Mouse (Mus musculus): ENCODE measurements around the gene Dip2a.

Dip2a gene

DNA sequence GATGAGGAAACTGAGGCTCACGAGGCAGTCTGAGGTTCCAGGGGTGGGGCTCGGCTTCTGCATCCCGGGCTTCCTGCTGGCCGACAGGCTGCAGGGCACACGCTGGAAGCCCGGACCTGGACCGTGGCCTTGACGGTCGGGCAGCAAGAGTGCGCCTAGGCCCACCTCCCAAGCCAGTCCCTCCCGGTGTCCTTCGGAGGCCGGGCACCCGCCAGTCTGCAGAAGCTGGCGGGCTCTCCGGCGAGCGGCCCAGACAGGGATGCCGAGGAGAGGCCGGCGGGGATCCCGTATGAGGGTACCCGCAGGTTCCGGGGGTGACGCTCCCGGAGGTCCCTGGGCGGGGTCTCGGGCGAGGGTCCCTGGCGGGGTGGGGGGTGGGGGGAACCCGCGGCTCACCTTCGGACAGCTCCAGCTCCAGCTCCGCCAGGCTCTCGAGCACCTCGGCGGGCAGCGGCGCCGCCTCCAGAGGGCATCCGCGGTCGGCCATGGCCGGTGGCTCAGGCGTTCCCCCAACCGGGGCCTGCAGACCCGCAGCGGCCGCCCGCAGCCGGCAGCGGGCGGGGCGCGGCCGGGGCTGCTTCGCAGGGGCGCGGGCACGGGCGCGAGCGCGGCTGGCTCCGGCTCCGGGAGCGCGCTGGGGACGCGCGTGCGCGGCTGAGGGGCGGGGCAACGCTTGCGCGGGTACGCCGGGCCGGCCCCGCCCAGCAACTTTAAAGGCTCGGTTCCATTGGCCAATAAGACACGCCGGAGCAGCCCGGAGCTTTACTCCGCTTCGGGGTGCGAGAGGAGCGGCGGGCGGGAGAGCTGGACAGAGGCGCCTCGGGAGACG is at the start of gene Dip2a:
Dip2a (minus strand) TSS at position 581 of the 829 bp plus-strand sequence.
- peak; percentile 97 to 99 for DNase-seq

DNA sequence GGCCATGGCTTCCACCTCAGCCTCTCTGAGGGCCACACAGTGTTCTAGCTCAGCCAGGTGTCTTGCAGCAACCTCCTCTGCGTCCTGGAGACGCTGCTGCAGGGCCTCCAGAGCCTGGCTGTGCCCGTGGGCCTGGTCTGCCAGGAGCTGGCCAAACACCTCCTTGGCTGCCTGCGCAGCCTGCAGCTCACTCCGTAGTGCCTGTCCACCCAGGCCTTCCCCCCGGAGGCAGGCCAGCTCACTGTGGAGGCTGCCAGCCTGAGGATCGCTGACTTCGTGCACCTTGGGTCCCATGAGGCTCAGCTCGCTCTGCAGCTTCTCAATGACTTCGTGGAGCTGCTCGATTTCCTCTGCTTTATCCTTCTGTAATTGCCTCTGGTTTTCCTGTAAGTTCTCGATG is 47.5 kb upstream of the Dip2a start:
- DNase-seq, result no peak

DNA sequence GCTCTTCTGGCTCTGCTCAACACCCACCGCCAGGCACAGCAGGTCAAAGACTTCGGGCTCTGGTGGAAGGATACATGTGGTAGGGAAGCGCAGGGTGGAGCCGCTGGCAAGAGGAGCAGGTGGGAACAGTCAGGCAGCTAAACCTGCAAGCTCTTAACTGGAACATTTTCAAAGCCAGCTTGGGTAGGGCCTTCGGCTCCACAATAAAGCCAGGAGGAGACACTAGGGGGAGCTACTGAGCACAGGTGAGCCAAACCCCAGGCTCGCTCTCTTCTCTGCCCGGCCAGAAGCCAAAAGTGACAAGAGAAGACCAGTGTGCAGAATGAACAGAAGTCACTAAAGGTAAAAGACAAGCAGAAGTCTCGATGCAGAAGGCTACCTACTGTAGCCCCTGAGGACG is 46.7 kb upstream of the Dip2a start:
- peak; percentile 33 to 66 for DNase-seq

DNA sequence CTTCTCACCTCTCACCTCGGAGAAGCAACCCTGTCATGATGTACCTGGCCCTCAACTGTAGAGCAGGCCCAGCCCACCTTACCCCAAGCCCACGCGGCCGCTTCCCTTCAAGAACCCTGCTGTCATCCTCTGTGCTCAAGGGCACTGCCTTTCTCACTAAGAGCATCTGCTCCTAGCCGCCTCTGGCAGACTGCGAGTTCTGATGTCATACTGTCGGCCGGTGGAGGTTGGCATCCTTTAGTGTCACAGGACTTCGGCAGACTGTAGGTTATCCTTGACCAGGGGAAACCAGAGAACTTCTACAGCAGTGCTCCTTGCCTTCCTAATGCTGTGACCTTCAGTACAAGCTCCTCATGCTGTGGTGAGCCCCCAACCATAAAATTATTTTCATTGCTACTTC is 46.1 kb upstream of the Dip2a start:
- no peak for DNase-seq

DNA sequence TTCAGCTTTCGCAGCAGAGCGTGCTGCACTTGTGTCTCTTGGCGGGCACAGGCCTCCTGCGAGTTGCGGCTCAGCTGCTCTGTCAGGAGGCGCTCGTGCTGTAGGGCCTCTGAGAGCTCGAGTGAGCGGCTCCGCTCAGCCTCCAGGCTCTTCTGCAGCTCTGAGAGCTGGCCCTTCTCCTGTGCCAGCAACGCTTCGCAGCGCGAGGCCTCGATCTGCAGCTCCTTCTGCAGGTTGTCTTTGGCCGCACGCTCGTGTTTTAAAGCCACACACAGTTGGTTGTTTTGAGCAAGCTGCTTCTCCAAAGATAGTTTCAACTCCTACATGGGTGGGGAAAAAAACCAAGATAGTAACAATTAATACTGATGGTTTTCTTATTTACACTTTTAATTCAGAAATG is 29.9 kb upstream of the Dip2a start:
- no peak for DNase-seq

DNA sequence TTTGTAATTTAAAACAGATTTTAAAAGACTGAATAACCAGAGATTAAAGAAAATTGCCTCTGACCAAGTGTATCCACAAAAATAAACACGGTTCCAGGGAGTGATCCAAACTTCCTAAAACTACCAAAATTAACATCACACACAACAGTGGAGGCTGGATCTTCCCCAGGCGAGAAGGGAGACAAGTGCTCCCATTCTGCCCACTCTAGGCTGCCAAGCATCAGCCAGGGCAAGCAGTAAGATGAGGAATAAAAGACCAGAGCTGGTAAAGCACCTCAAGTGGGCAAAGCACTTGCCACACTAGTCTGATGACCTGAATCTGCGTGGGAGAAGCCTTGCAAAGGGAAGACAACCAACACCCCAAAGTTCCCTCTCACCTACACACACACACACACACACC is 26.6 kb upstream of the Dip2a start:
- DNase-seq, result no peak

DNA sequence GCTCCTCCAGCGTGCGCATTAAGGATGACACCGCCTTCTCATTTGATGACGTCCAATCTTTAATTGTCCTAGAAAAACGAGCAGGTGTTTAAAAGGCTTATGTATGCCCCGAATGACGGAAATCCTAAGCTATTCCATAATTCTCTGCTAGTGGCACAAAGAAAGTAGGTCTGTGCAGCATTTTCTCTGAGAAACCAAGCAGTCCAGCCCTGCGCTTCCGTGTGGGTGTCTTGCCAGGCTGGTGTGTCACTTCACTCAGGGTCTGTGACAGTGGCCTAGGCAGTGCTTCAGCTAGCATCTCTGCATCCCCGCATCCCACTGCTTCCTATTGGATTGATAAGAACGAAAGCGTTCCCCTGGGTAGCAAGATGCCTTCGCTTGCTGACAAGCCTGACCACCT is 23.7 kb upstream of the Dip2a start:
- no peak for DNase-seq

DNA sequence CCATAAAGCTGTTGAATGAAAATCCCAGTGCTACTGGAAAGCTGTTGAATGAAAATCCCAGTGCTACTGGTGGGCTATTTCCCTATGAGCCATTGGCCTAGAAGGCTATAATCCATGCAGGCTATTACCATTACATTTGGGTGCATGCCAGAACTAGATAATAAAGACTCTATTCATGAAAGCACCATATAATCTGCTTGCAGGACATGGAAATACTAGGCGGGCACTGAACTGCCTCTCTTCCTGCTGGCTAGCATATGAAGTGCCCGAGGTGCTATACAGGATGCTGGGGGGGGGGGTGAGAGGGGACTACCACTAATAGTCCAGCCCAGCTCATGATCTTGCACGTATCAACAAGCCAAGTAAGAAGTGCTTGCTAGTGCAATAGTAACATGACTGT is 18.1 kb upstream of the Dip2a start:
- no peak for DNase-seq

DNA sequence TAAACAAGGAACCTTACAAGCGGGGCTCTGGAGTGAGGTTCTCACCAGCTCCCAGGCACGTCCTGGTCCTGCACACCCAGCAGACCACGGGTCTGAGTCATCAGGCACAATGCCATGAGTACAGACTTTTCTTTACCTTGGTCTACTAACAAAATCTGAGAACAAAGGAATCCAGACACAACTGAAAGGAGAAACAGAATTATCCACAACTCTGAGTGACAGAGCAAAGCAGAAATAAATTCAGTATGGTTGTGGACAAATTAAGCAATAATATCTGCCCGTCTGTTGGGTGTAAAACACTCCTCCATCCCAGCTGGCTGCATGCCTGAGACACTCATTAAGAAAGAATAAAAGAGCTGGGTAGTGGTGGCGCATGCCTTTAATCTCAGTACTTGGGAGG is 13.4 kb upstream of the Dip2a start:
- no peak for DNase-seq

DNA sequence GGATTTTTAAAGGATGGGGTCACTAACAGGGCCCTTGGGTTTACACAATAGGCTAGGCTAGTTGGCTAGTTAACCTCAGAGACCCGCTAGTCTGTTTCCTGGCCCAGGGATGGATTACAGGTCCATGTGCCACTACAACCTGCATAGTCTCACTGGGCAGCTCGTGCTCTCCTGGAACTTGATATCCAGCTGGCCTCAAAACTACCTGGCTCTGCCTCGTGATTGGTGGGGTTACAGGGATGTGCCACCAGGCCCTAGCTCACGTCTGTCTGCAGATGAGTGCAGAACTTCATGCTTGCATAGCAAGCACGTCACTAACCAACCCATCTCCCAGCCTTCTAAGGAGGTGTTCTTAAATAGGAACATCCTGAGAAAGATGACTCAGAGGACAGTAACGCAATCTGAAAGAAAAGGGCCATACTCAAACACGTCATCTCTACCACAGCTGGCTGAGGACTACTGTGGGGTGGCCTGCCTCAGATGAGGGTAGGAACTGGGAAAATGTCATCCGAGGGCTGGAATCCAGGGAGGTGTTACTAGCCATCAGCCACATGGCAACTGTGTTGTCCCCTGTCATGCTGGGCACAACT is 12.3 kb upstream of the Dip2a start:
- no peak for DNase-seq

DNA sequence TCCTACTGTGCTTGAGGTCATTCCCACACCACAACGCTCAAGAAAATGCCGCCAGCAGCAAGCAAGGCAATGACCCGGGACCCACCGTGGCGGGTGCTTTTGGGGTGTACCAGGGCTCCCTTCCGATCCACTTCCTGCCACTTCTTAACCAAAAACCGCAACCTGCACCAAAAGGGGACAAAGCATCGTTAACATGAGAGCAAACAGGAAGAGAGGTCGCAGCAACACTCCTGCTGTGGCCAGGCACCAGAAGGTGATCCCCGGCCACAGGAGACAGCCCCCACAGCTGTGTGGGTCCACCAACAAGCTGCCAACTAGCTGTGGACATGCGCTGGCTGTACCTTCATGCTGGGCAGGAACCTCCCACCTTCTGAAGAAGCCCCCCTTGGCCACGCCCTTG is 9.9 kb upstream of the Dip2a start:
- no peak for DNase-seq

DNA sequence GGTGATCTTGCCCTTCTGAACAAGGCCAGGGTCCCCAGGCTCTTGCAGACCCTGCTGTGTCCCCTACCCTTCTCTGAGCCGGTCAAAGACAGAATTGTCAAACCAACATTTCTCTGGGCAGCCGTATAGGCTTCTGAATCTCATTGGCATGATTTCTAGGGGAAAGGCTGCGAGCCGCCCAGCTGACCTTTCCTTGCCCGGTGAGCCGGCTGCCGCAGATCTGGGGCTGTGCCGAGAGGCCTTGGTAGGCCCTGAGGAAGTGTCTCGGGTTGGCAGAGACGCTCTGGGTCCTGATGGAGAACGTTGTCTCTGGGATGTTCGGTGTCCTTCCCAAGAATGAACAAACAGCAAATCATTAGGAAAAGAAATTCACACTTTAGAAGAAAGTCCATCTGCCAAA is 8.9 kb upstream of the Dip2a start:
- no peak for DNase-seq

DNA sequence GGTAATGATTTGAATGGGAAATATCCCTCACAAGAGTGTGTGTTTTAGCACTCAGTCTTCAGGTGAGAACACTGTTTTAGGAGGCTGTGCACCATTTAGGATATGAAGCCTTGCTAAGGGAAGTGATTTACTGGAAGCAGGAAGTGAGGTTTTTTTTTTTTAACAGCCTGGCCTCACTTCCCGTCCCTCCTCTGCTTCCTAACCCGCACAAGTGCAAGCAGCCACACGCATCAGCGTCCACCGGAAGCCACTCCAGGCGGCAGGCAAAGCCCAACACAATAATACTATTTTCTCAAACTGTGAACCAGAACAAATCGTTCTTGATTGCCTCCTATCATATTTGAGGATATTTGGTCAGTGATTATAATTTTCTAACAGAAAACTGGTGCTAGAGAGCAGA is 6.9 kb upstream of the Dip2a start:
- DNase-seq, result no peak

DNA sequence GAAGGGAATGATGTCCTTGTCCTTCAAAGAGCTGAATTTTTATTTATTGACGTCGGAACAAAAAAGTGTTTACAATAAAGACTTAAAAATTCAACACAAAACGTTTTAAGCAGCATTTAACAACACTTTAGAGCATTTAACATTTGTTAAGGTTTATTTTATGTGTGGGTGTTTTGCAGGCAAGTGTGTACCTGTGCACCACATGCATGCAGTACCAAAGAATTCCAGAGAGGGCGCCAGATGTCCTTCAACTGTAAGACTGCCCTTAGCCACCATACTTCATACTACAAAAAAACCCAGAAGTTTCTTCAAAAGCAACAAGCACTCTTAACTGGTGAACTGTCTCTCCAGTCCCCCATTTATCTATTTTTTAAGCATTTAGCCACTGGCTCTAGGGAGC is 1.5 kb upstream of the Dip2a start:
- peak; percentile 69 to 85 for DNase-seq

DNA sequence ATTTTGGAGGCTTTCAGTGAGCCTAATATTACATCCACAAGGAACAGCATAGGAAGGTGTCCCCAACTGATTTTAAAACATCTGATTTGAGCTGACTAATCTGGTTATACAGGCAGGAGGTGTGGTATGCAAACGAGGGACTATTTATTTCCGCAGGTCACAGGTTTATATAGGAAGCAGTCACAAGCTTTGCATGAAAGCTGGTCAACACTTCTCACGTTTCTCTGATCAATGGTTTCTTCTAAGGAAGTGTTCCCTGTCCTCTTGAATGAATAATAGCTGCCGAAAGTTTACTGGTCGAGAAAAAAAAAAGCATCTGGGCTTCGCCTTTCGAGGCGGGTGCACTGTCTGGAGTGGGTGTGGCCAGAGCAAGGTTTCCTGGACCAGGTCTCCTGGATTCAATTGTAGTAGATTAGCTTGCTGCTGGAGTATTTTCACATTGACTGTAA is 976 bp upstream of the Dip2a start:
- peak in 1 of 2 experiments; percentile 12 for DNase-seq

DNA sequence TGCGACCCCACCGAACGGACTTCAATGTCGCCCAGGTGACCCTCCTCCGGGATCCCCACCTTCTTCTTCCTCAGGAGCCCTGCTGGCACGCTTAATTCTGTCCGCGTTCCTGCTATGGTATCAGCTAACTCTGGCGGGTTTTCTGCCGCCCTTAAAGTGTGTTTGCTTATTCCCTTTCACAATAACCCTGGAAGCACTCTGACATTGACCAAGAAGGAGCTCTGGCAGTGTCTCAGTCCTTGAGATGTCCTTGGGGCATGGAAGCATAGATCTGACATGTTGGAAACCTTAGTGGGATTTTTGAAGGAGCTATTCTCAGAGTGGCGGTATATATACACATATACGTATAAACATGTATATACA is 430 bp upstream of the Dip2a start:
- DNase-seq, result no peak

DNA sequence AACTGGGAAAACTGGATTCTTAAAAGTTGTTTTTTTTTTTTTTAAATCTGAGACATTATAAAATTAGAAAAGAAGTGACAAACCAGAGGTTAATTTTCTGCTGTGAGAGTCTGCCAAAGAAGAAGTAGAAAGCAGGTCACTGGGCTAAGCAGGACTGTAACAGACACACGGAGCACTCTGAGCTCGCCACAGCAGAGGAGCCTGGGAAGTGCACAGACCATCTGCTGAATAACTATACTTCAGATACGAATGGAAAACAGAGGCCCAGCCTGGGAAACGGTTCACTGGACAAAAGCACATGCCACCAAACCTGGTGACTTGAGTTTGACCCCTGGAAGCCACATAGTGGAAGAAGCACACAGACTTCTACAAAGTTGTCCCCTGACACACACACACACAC is 10.7 kb downstream of the Dip2a start:
- DNase-seq, result peak; percentile 21 to 40

DNA sequence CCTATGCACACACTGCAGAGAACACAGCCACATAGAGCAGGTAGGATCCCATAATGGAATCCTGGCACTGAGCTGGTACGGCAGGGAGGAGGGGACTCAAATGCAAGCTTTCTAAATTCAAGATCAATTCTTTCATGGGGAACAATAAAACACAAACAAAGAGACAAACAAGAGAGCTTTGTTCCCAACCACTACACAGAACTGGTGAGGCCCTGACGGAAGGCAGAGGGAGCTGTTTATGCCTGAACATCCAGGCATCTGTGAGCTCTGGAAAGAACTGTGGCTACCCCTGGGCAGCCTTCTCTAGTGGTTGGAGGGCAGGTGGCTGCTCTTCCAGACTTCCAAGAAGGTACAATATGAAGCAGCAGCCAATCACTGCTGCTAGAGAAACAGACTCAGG is 13.1 kb downstream of the Dip2a start:
- DNase-seq, result no peak

DNA sequence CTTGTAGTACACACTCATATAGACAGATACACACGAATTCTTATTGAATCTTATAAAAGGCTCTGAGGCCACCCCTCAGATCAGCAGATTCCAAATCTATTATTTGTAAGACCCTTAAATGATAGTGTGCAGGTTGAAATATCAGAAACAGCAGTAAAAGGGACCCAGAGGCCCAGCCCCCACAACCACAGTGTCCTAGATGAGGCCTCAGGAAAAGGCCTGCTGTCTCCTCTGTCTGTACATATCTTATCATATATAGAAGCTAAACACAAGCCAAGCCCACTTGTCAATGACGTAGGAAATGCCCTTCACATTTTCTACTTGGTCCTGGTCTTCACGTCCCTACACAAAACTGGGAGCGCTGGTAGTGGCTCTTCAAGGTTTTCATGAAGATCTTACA is 16.0 kb downstream of the Dip2a start:
- no peak for DNase-seq

DNA sequence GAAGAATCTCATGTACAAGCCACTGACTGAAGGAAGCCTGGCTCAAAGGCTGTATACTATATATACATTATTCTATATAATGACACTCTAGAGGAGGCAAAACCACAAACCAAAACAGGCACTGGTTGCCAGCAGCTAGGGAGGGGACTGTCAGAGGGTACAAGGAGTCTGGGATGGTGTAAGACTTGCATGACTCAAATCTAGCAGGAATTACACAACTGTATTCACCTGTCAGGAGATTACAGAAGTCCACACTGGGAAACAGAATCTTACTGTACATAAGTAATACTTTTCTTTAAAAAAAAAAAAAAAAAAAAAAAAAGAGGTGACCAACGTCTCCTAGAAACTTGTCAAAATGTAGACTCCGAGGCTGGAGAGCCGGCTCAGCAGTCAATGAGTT is 16.5 kb downstream of the Dip2a start:
- no peak for DNase-seq

DNA sequence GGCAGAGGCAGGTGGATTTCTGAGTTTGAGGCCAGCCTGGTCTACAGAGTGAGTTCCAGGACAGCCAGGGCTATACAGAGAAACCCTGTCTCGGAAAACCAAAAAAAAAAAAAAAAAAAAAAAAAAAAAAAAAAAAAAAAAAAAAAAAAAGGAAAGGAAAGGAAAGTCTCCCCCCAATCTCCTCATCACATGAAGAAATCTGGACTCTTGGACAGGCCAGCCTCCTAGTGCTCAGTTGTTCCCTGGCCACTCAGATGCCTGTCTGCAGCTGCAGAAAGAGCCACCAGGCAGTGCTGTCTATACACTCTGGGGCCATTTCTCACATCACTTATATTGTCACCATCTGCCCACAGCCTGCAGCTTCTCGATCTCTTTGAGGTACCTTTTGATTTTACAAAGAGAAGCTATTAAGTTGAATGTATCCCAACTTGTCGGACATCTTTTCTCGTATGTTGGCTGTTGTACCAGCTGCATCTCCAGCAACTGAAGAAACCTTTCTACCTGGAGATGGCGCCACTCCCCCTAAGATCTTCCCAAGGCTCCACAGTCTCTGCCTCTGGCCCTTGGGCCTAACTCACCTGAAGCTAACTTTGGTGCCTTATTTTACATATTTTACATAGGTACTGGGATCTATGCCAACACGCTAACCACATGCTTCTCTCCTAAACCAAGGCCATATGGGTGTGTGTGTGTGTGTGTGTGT is 18.6 kb downstream of the Dip2a start:
- peak; percentile 45 to 64 for DNase-seq

DNA sequence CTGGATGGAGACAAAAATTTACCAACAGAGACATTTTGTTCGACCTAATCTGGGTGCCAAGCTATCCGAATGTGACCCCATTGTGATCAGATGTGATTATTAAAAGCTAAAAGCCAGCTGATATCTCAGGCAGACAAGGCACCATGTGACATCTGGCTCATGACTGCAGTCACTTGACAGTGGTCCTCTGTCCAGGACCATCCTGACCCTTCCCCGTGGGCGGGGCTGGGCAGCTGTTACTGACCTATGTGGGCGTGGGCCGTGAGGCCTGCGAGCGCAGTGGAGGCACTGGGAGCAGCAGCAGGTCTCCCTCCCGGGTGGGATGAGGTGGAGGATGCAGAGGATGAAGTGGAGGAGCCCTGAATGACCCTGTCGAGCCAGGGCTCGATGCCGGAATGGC is 27.5 kb downstream of the Dip2a start:
- no peak for DNase-seq

DNA sequence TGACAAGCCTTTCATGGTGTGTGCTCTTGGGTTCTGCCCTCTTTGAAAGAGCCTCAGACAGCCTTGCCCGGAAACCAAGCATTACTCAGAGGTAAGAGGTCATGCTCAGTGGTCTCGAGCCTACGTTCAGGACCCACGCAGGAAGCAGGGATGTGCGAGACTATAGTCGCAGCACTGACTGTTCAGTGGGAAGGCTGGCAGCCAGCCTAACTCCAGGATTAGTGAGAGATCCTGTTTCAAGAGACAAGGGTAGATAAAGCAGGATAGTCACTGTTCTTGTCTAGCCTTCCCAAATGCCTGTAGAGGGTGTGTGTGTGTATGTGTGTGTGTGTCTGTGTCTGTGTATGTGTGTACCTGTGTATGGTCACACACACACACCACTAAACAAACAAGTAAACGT is 28.9 kb downstream of the Dip2a start:
- no peak for DNase-seq

DNA sequence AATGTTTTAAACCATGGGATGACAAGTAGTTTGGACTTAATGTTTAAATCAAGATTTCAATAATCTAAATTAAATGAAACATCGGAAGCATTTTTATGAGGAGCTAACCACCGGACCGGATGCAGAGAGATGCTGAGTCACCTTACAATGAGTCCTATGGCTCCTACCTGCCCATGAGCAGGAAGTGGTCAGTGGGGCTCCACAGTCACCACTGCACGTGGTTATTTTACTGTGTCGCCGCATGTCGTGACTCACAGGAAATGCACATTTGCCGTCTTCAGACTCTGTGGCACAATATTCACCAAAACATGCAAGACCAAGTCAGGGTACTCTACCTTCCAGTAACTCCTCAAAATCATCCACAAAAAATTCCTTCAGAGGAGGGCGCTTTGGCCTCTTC is 38.4 kb downstream of the Dip2a start:
- no peak for DNase-seq
